Mouse (Mus musculus) neutrophil, adult 65 days (primary cell): ENCODE data around the gene Sptssb. TPM values are rescaled to one million over a fixed set of nuclear protein-coding genes. Genes with fewer than 3 reads are reported as not detected.

Experiments used
- total RNA-seq: library from RNA; stranded (reverse); gene quantifications from 2 replicates; pipeline ENCODE4 v1.2.4, GENCODE M21; 2023

The Sptssb gene
- total RNA-seq, result not detected in 2 replicates

DNA sequence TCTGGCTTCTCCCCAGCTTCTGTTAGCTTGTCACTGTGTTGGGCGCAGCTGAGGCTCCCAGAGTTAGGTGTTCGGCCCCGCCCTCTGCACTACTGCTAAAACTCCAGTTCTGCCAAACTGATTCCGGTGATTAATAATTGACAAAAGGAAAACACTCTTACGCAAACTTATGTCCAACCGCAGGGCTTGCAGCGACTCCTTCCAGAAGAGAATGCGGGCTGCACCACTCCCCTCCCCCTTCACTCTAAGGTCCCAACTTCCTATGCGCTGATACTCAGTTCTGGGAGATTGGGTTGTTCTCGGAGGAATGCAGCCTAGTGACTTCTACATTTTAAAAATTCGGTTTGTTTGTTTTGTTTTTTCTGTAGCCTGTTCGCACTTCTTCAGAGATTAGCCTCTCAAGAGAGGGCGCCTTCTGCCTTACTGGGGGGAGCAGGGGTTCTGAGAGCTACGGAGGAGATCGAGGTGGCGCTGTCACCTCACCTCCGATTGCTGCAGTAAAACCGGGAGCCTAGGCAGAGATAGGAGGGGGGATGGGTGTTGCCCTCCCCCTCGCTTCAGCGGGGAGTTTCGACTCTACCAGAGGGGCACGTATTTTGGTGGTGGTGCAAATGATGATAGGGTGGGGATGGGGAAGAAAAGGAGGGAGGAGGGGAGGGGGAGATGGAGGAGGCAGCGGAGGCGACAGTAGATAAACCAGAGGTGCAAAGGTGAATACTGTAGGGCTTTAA is at the start of gene Sptssb:
Gene Sptssb (minus strand): TSS at position 83 of the 731 bp plus-strand sequence.

Other genes with a start within 250 kb of the Sptssb start
- 37.3 and 52.7 TPM in 2 replicates for gene Nmd3, start 138.0 kb downstream of the Sptssb start, total RNA-seq
- gene Otol1, start 147.7 kb upstream of the Sptssb start, total RNA-seq, result not detected in 2 replicates